Mouse (Mus musculus): Measurements from ENCODE around the gene Nme7. TPM values are rescaled to one million over a fixed set of nuclear protein-coding genes. Genes with fewer than 3 reads are reported as not detected.

The Nme7 gene
- polyA plus RNA-seq, 1 experiment from 2014 or later, result 32.9 TPM

- peak; percentile 67 for ATAC-seq (ENCODE audit: low FRiP score, low read depth)
- H3K4me3 ChIP-seq, result no peak overlapping the region
- WGBS, result 16% methylated on average over 2 of the region's 2 CpGs
- H3K36me3 ChIP-seq, result no peaks in the 10 kb centered on the region
- H3K4me2 ChIP-seq, result no peak overlapping the region
- H3K9me3 ChIP-seq, result no peaks in the 10 kb centered on the region
- peaks cover 4% of the 10 kb centered on the region; the same call in 1 of the 2 replicates for H3K4me1 ChIP-seq (replicated peaks)
- H3K27me3 ChIP-seq, result no peaks in the 10 kb centered on the region
- H3K27ac ChIP-seq (replicated peaks), result no peak overlapping the region
- no peak overlapping the region for H3K9ac ChIP-seq
Observed at GRCm38 (mm10) chr1:164361997-164362396, 58.1 kb downstream of the Nme7 start.

- Histone ChIP-seq H3K4me2 (no peak overlapping the region), H3K9ac (no peak overlapping the region), H3K36me3 (no peaks in the 10 kb centered on the region), H3K4me3 (no peak overlapping the region), H3K9me3 (no peaks in the 10 kb centered on the region), H3K27ac (replicated peaks) (no peak overlapping the region), H3K4me1 (replicated peaks) (peaks cover 4% of the 10 kb centered on the region; the same call in 1 of the 2 replicates), H3K27me3 (no peaks in the 10 kb centered on the region)
- ATAC-seq (ENCODE audit: low FRiP score, low read depth), result 0 out of 2 replicates have a peak, but pooled peaks have one; percentile 82
- 76% methylated on average over 12 of the region's 12 CpGs for WGBS
Observed at GRCm38 (mm10) chr1:164366156-164367128, 62.5 kb downstream of the Nme7 start.

DNA sequence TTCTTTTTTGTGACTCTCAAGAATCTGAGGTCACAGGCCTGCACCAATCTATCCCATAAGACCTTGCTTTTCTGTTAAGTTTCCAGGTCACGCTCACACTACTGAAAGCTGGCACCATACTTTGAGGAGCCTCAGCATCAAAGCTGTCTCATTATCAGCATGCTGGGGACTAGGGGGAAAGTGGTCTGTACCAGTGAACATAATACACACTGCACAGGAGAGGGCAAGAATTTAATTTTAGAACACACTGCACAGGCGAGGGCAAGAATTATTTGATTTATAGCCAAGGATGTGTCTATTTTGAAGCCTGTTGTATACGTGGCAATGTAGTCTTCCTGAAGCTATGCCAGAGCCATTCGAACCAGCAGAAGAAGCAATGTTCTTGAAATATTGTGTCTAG, 64.2 kb downstream of the Nme7 start:
- no peak overlapping the region for H3K27ac ChIP-seq (replicated peaks)
- H3K4me2 ChIP-seq, result no peak overlapping the region
- no peaks in the 10 kb centered on the region; the same call in 1 of the 2 replicates for H3K4me1 ChIP-seq (replicated peaks)
- WGBS, result 85% methylated on average over 4 of the region's 4 CpGs
- no peaks in the 10 kb centered on the region for H3K27me3 ChIP-seq
- no peak for ATAC-seq (ENCODE audit: low FRiP score, low read depth)
- H3K36me3 ChIP-seq, result peaks cover 3% of the 10 kb centered on the region; the same call in 1 of the 2 replicates
- no peak overlapping the region for H3K9ac ChIP-seq
- H3K4me3 ChIP-seq, result no peak overlapping the region
- H3K9me3 ChIP-seq, result no peaks in the 10 kb centered on the region

- no peak for ATAC-seq (ENCODE audit: low FRiP score, low read depth)
- no peak overlapping the region for H3K9ac ChIP-seq
- peaks cover 3% of the 10 kb centered on the region; the same call in 1 of the 2 replicates for H3K36me3 ChIP-seq
- no peaks in the 10 kb centered on the region; the same call in 1 of the 2 replicates for H3K4me1 ChIP-seq (replicated peaks)
- H3K9me3 ChIP-seq, result no peaks in the 10 kb centered on the region
- no peaks in the 10 kb centered on the region for H3K27me3 ChIP-seq
- H3K4me2 ChIP-seq, result no peak overlapping the region
- H3K27ac ChIP-seq (replicated peaks), result no peak overlapping the region
- WGBS, result 94% methylated on average over 2 of the region's 2 CpGs
- no peak overlapping the region for H3K4me3 ChIP-seq
Observed at GRCm38 (mm10) chr1:164369781-164370180, 65.9 kb downstream of the Nme7 start.

DNA sequence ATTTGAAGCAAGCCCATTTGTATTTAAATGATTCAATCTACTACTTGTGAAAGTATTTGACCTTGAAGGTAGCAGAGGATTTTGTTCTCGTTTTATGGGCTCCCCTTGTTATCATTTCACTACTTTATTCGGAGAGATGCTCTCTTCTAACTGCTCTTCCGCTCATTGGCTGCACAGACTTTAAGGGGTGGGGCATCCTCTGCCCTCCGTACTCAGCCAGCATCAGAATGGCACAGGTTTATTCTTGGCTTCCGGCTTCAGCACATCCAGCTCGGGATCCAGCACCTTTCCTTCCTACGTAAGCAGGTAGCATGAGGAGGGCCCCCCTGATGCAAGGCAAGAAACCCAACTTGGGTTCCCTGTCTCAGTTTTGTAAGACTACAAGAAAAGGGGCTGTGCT, 69.1 kb downstream of the Nme7 start:
- no peak for ATAC-seq (ENCODE audit: low FRiP score, low read depth)
- H3K36me3 ChIP-seq, result peaks cover 3% of the 10 kb centered on the region; the same call in 1 of the 2 replicates
- no peak overlapping the region for H3K4me2 ChIP-seq
- no peaks in the 10 kb centered on the region for H3K27me3 ChIP-seq
- no peak overlapping the region for H3K27ac ChIP-seq (replicated peaks)
- H3K9ac ChIP-seq, result no peak overlapping the region
- no peaks in the 10 kb centered on the region for H3K9me3 ChIP-seq
- 90% methylated on average over 7 of the region's 7 CpGs for WGBS
- H3K4me3 ChIP-seq, result no peak overlapping the region
- H3K4me1 ChIP-seq (replicated peaks), result no peaks in the 10 kb centered on the region; the same call in 1 of the 2 replicates

DNA sequence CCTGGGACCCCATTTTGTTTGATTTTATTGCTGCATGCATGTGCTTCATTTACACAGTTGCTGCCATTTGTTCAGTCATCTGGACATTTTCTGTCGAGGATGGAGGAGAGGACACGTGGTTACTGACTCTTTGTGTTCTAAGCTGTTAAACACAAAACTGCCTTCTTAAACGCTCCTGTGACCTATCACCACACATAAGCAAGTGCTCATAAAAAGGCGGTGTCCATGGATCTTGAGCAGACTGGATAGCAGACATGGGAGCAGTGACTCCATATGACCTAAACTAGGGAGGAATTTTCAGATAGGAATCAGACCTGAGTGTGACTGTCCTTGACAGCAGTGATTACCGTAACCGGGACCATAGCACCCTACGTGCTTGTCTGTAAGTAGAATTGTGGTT, 70.1 kb downstream of the Nme7 start:
- H3K9ac ChIP-seq, result no peak overlapping the region
- H3K27ac ChIP-seq (replicated peaks), result no peak overlapping the region
- no peak overlapping the region for H3K4me3 ChIP-seq
- H3K9me3 ChIP-seq, result no peaks in the 10 kb centered on the region
- no peaks in the 10 kb centered on the region; the same call in 1 of the 2 replicates for H3K4me1 ChIP-seq (replicated peaks)
- H3K27me3 ChIP-seq, result no peaks in the 10 kb centered on the region
- H3K36me3 ChIP-seq, result peaks cover 3% of the 10 kb centered on the region; the same call in 1 of the 2 replicates
- ATAC-seq (ENCODE audit: low FRiP score, low read depth), result no peak
- WGBS, result 76% methylated on average over 7 of the region's 7 CpGs
- H3K4me2 ChIP-seq, result no peak overlapping the region

DNA sequence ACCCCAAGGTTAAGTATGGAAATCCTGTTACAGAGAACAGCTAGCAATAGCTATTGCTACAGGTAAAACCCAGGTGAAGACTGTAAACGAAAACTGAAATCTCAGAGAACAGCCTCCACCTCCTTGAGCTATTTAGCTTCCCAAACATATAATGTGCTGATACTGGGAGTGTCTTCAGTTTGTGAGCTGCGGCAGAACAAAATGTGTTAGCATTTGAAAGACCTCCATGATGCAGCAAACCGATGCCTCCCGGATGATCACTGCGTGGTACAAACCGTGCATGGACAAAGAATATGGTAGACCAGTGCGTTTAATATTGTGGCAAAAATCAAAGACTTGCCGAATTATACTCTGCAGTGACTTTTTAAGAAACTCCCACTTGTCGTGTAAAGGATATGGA, 71.7 kb downstream of the Nme7 start:
- Histone ChIP-seq H3K4me3 (no peak overlapping the region), H3K9me3 (no peaks in the 10 kb centered on the region), H3K9ac (no peak overlapping the region), H3K27me3 (no peaks in the 10 kb centered on the region), H3K36me3 (peaks cover 3% of the 10 kb centered on the region; the same call in 1 of the 2 replicates), H3K4me2 (no peak overlapping the region), H3K4me1 (replicated peaks) (no peaks in the 10 kb centered on the region; the same call in 1 of the 2 replicates), H3K27ac (replicated peaks) (no peak overlapping the region)
- no peak for ATAC-seq (ENCODE audit: low FRiP score, low read depth)
- 92% methylated on average over 9 of the region's 9 CpGs for WGBS

GRCm38 (mm10) chr1:164376761-164377487, 73.0 kb downstream of the Nme7 start:
- Histone ChIP-seq H3K4me1 (replicated peaks) (no peaks in the 10 kb centered on the region; the same call in 1 of the 2 replicates), H3K9me3 (no peaks in the 10 kb centered on the region), H3K36me3 (no peaks in the 10 kb centered on the region), H3K4me3 (no peak overlapping the region), H3K27me3 (no peaks in the 10 kb centered on the region), H3K9ac (no peak overlapping the region), H3K4me2 (no peak overlapping the region), H3K27ac (replicated peaks) (no peak overlapping the region)
- no peak for ATAC-seq (ENCODE audit: low FRiP score, low read depth)
- 74% methylated on average over 9 of the region's 9 CpGs for WGBS

- Histone ChIP-seq H3K9ac (no peak overlapping the region), H3K4me3 (no peak overlapping the region), H3K9me3 (no peaks in the 10 kb centered on the region), H3K4me2 (no peak overlapping the region), H3K27ac (replicated peaks) (no peak overlapping the region), H3K27me3 (no peaks in the 10 kb centered on the region), H3K36me3 (no peaks in the 10 kb centered on the region), H3K4me1 (replicated peaks) (no peaks in the 10 kb centered on the region)
- no peak for ATAC-seq (ENCODE audit: low FRiP score, low read depth)
- 94% methylated on average over 8 of the region's 8 CpGs for WGBS
Observed at GRCm38 (mm10) chr1:164383621-164384020, 79.7 kb downstream of the Nme7 start.

- Histone ChIP-seq H3K4me3 (no peak overlapping the region), H3K27me3 (no peaks in the 10 kb centered on the region), H3K27ac (replicated peaks) (no peak overlapping the region), H3K36me3 (no peaks in the 10 kb centered on the region), H3K4me1 (replicated peaks) (no peaks in the 10 kb centered on the region), H3K4me2 (no peak overlapping the region), H3K9me3 (no peaks in the 10 kb centered on the region), H3K9ac (no peak overlapping the region)
- WGBS, result 95% methylated on average over 10 of the region's 10 CpGs
- ATAC-seq (ENCODE audit: low FRiP score, low read depth), result no peak
Observed at GRCm38 (mm10) chr1:164384354-164384753, 80.4 kb downstream of the Nme7 start.

- Histone ChIP-seq H3K4me1 (replicated peaks) (no peaks in the 10 kb centered on the region), H3K27ac (replicated peaks) (no peak overlapping the region), H3K27me3 (no peaks in the 10 kb centered on the region), H3K9ac (no peak overlapping the region), H3K4me2 (no peak overlapping the region), H3K36me3 (no peaks in the 10 kb centered on the region), H3K9me3 (no peaks in the 10 kb centered on the region), H3K4me3 (no peak overlapping the region)
- no peak for ATAC-seq (ENCODE audit: low FRiP score, low read depth)
- 81% methylated on average over 6 of the region's 6 CpGs for WGBS
Observed at GRCm38 (mm10) chr1:164384972-164385371, 81.1 kb downstream of the Nme7 start.

- Histone ChIP-seq H3K9me3 (no peaks in the 10 kb centered on the region), H3K27me3 (no peaks in the 10 kb centered on the region), H3K4me1 (replicated peaks) (peaks cover 7% of the 10 kb centered on the region; the same call in 1 of the 2 replicates), H3K4me3 (no peak overlapping the region), H3K9ac (no peak overlapping the region), H3K4me2 (no peak overlapping the region), H3K36me3 (no peaks in the 10 kb centered on the region), H3K27ac (replicated peaks) (no peak overlapping the region)
- WGBS, result 93% methylated on average over 4 of the region's 4 CpGs
- ATAC-seq (ENCODE audit: low FRiP score, low read depth), result no peak
Observed at GRCm38 (mm10) chr1:164389743-164390142, 85.8 kb downstream of the Nme7 start.

All from hindbrain, embryonic 15.5 days (tissue).